Mouse (Mus musculus) lung, postnatal 25 days (tissue): ENCODE measurements around the gene Tiam1.
A peak's percentile ranks its signal among the peaks of the same experiment; 100 is the strongest.

Experiments used
- DNase-seq: peaks from one replicate; pipeline ENCODE4 v3.0.0; 2022; ENCODE audit warnings: low spot score

Gene Tiam1

DNA sequence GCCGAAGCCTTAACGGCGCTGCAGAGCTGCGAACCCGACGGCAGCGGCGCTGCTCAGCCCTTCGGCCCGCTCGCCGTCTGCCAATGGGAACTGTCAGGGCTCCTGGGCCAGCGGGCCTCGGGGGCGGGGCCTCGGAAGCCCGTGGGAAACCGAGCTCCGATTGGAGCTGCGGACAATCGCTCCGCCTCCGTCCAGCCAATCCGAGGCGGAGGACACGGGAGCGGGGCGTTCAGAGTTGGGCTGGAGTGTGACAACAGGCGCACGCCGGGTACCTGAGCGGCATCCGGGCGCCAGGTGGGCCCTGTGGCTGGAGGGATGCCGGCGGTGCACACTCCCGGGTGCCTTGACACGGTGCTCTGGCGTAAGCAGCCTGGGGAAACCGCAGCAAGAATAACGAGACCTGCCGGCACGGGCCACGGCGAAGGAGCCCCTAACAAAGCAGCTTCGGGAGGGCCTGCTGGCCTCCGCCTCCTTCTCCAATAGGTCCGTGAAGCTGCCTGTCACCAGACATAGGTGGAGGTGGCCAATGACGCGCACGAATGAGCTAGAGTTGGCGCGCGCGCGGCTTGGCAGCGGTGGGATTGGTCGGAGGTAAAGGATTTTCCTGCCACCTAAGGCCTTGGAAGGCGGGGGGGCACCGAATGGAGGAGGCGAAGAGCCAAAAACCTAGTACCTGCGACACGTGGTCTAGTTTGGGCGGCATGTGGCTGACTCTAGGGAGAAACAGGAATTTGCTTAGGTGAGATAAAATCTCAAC lies at the start of gene Tiam1:
Gene Tiam1, minus strand, starts transcription at position 10 of the 757 bp plus-strand sequence.
- DNase-seq = peak; percentile 96

- no peak for DNase-seq
These were observed 47.7 kb upstream of the Tiam1 start for GRCm38 (mm10) chr16:90191289-90191688.

DNA sequence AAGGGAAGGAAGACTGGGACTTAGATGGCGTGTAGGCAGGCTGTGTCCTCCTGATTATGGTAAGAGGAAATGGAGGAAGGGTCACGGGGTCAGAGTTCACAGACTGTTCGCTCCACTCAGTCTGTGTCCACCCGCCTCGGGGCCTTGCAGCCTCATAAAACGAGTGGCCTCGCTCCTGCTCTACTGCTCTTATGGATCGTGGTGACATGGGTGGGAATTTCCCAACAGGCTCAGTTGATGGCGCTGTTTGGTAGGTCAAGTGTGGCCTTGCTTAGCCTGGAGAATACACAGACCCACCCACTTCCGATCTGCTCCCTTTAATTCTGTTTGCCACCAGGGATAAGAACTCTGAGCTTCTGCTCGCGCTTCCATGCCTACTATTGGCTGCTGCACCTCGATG lies 43.9 kb upstream of the Tiam1 start:
- peak; percentile 80 for DNase-seq

- peak; percentile 82 for DNase-seq
These were observed 42.5 kb upstream of the Tiam1 start for GRCm38 (mm10) chr16:90185928-90186588.

GRCm38 (mm10) chr16:90184135-90184534 lies 40.6 kb upstream of the Tiam1 start:
- DNase-seq = no peak

DNA sequence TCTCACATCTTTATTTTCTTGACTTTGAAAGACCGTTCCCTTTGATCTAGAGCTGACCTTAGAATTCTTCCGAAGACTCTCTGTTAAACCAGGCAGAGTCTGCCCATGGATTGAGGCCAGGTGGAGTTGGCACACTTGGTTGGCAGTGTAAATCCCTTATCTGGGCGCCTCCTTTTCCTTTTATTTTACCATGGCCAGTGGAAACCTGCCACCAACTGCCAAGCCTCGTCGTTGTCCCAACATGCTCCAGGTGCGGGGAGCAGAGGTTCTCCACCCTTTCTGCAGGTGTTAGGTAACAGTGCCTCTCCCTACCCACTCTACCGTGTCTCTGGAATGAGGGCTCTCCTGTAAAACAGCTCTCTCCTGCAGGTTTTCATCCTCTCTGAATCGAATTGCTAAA lies 38.1 kb upstream of the Tiam1 start:
- peak; percentile 70 for DNase-seq

DNA sequence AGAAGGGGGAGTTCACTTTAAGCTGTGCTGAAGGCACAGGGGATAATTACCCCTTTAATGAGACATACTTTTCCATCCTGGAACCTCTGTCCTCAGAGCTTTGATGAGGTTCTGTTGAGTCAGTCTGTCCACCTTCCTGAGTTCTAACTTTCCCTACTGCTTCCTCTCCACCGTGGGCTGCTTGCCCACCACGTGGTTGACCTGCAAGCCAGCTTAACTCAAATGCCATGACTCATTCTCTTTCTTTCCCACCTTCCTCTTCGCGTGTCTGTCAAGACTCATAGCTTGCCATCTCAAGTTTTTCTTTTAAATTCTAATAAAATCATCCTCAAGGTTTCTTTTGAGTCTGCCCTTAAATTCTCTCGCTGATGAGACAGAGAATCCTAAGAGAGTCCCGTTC lies 37.4 kb upstream of the Tiam1 start:
- DNase-seq = no peak

- DNase-seq = no peak
These were observed 36.3 kb upstream of the Tiam1 start for GRCm38 (mm10) chr16:90179892-90180291.

GRCm38 (mm10) chr16:90178404-90178803 lies 34.8 kb upstream of the Tiam1 start:
- DNase-seq = no peak

DNA sequence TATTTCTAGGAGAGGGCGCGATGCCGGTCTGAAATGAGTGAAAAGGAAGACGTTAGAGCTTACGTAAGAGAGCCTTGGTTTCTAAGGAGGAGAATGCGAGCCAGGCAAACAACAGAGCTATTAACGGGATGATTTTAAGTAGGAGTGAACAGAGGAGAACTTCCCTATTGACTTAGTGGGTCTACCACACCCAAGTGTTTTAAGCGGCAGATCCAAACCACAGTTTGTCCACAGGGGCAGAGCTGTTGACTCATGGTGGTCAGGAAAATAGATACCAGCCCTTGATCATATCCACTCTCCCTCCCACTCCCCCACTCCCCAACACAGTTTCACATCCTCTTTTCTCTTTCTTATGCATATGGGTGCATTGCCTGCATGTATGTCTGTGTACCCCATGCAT lies 33.9 kb upstream of the Tiam1 start:
- peak; percentile 48 for DNase-seq

DNA sequence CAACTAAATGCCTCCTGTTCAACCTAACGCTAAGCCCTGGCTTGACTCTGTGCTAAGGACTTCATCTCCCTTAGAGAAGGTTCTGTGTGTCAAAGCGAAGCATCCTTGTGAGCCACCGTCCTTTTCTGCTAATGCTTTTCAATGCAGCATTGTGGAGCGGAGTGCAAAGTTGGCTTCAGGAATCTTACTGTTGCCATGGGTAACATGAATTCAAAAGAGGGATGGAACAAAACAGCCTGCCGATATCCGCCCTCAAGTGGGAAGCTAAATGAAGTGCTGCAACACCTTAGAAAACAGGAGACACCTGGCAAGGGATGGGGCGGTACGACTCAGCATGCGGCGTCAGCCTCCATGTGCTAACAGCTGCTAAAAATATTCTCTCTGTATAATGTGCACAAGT lies 32.9 kb upstream of the Tiam1 start:
- DNase-seq = no peak

- no peak for DNase-seq
These were observed 27.8 kb upstream of the Tiam1 start for GRCm38 (mm10) chr16:90171416-90171815.

DNA sequence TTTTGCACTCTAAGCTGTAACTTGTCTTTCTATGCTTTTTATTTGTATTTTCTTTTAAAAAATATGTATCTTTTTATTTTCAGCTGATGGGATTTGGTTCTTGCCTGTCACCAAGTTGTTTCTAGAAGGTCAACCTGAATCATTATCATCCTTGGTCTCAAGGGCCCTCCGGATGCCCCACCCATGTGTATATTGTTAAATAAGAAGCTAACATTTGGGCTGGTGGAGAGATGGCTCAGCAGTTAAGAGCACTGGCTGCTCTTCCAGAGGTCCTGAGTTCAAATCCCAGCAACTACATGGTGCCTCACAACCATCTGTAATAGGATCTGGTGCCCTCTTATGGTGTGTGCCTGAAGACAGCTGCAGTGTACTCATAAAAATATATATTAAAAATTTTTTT lies 27.1 kb upstream of the Tiam1 start:
- DNase-seq = no peak

DNA sequence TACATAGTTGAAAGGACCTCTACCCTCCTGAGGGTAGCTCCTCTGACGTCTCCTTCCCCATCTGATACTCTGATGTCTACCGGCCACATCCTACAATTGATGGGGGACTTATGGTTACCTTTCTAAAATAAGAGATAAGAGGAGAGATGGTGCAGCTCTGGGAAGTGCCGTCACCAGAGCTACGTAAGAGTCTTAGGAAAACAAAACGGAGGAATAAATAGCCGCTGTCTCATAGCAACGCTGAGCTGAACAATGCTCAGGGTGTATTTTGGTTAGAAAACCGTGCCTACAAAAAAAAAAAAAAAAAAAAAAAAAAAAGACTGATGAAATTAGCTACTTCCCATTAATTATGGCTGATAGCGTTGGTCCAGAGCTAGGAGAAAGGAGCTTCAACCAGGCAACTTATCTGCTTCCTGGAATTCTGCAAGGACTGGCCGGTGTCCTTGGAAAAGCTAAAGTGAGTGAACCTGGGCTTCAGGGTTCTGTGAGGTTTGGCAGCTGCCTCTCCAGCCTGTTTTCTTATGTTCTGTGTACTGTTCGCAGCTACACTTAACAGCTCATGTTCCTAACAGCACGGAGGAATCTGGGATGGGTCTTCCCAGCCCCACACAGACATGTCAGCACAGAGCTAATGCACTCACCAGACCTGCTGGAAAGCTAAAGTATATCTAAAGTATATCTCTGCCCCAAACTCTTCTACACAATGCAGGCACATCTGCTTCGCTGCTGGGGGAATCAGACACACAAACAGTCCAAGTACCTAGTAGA lies 26.5 kb upstream of the Tiam1 start:
- no peak for DNase-seq

DNA sequence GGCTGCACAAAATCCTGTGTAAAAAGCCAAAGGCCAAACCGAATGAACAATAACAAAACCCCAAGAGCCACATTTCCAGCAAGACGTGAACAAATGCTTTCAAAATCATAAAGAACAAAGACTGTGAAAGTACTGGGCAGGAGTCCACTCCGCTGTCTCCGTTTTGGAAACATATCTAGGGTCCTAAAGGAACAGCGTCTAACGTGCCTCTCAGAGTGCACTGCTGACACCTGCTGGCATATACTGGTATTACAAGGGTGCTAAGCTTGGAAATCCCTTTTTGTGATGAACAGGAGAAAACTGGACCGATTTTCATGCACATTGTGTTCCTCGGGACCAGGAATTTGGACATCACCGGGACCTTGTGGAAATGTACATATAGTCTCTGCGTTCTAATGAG lies 24.1 kb upstream of the Tiam1 start:
- peak; percentile 78 for DNase-seq

- no peak for DNase-seq
These were observed 21.9 kb upstream of the Tiam1 start for GRCm38 (mm10) chr16:90165435-90165834.

GRCm38 (mm10) chr16:90164942-90165341 lies 21.4 kb upstream of the Tiam1 start:
- DNase-seq = no peak

- DNase-seq = no peak
These were observed 11.5 kb upstream of the Tiam1 start for GRCm38 (mm10) chr16:90155080-90155479.

GRCm38 (mm10) chr16:90150820-90151219 lies 7.3 kb upstream of the Tiam1 start:
- DNase-seq = no peak

GRCm38 (mm10) chr16:90150126-90150525 lies 6.6 kb upstream of the Tiam1 start:
- no peak for DNase-seq

DNA sequence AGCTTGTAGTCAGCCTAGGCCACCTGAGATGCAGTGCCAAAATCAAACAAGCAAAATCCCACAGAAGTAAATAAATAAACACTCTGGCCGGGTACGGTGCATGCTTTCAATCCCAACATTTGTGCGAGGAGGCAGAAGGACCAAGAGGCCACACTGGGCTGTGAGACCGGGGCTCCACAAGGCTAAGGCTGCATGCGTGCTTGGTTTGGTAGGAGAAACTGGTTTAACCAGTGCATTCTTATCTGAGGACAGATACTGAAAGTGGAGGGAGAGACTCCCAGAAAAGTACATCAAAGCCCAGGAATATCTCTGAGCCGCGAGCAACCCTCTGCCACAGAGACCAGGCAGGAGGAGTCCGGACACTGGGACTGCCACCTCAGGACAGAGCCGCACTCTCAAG lies 5.8 kb upstream of the Tiam1 start:
- no peak for DNase-seq

GRCm38 (mm10) chr16:90145244-90145643 lies 1.7 kb upstream of the Tiam1 start:
- no peak for DNase-seq

DNA sequence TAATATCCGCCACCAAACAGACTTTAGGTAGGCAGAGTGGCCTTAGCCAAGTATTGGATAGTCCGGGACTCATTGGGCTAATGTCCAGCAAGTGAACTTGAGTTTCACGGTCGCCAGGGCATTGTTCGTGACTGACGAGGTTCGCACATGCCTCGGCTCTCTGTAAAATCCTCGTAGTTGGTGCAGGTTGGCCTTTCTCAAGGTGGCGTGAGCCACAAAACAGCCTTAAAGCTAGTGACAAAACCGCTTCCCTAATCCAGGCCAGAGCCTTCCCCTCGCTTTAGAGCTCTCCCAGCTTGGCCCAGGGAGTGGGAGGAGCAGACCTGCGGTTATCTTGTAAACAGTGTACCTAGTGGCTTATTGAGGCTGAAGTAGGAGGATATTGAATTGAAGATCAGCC lies 972 bp upstream of the Tiam1 start:
- DNase-seq = no peak
